In genomic region chr12:111425789-111426460, GRCm38 (mm10) we compare ENCODE assay signal across 9 mouse cellular contexts. TPM values are rescaled to one million over a fixed set of nuclear protein-coding genes. Genes with fewer than 3 reads are reported as not detected.
DNase-seq lines count a peak whose midpoint lies in the region; ATAC-seq and TF ChIP-seq lines count a peak whose summit lies in the region.
"Had no signal": no experiment of that assay in that cellular context is flagged by ENCODE, and none has a peak within 500 bp of the region (broad histone marks: within the 10 kb centered on the region; RNA-seq: fewer than 3 reads in every experiment).

No protein-coding gene starts in this region.

- no peak overlapping the region for H3K27ac ChIP-seq in forebrain, embryonic 13.5 days
- H3K27ac ChIP-seq in liver, postnatal 0 days (ENCODE audit: low read depth), result no peak overlapping the region
- H3K27ac ChIP-seq in neural tube, embryonic 15.5 days (replicated peaks), result no peak overlapping the region
- H3K27ac ChIP-seq: embryonic facial prominence, embryonic 15.5 days had no signal

- no peak for TF ChIP-seq EP300 in liver, postnatal 0 days (IDR thresholded peaks at IDR 0.05; ENCODE audit: low read depth)

- no peak overlapping the region for H3K4me3 ChIP-seq in forebrain, embryonic 13.5 days
- H3K4me3 ChIP-seq in liver, postnatal 0 days (ENCODE audit: low read depth, low read length), result no peak overlapping the region
- peak overlapping the region; percentile 16 for H3K4me3 ChIP-seq in neural tube, embryonic 15.5 days (replicated peaks)
- H3K4me3 ChIP-seq: embryonic facial prominence, embryonic 15.5 days had no signal

- DNase-seq in c-Kit-positive CD71-positive TER-119-negative erythroid progenitor cells, embryonic 14.5 days (ENCODE audit: low read depth), result peak; percentile 73
- peak; percentile 72 for DNase-seq in heart, postnatal 25 days (ENCODE audit: low spot score)
- peak; percentile 85 to 94 for DNase-seq in layer of hippocampus, adult 18-20 months (ENCODE audit: low spot score in 2 of 2)
- peak; percentile 94 for DNase-seq in liver, postnatal 0 days
- peak; percentile 47 to 57 for DNase-seq in thymus, adult 18-20 months

- 19% methylated on average over 29 of the region's 29 CpGs for WGBS in forebrain, embryonic 13.5 days
- WGBS in liver, postnatal 0 days (ENCODE audit: insufficient replicate concordance), result 21% methylated on average over 29 of the region's 29 CpGs
- 18% methylated on average over 29 of the region's 29 CpGs for WGBS in neural tube, embryonic 15.5 days

- peaks cover 94% of the 10 kb centered on the region for H3K27me3 ChIP-seq in forebrain, embryonic 13.5 days
- peaks cover 58% of the 10 kb centered on the region for H3K27me3 ChIP-seq in liver, postnatal 0 days (ENCODE audit: insufficient read depth, low read length)
- peaks cover 89% of the 10 kb centered on the region for H3K27me3 ChIP-seq in neural tube, embryonic 15.5 days (replicated peaks)

- H3K4me1 ChIP-seq in forebrain, embryonic 13.5 days, result peaks cover 44% of the 10 kb centered on the region
- peaks cover 36% of the 10 kb centered on the region for H3K4me1 ChIP-seq in liver, postnatal 0 days (ENCODE audit: insufficient read depth)
- H3K4me1 ChIP-seq in neural tube, embryonic 15.5 days, result peaks cover 58% of the 10 kb centered on the region

- intact Hi-C loops in heart, postnatal 25 days (cut with DNase I), result loop anchor here (1.0 to 2.0 kb wide), 2 partner anchors 33 to 43 kb away; no protein-coding TSS in a partner anchor

- ATAC-seq in CD4-positive, CD25-positive, alpha-beta regulatory T cell, adult 4 months, result peak; percentile 43
- ATAC-seq in forebrain, embryonic 13.5 days, result peak; percentile 60
- peak; percentile 63 for ATAC-seq in liver, postnatal 0 days
- peak; percentile 49; the same call in 1 of the 2 replicates for ATAC-seq in neural tube, embryonic 15.5 days (ENCODE audit: low FRiP score)

- H3K9me3 ChIP-seq in forebrain, embryonic 13.5 days (replicated peaks), result no peaks in the 10 kb centered on the region
- no peaks in the 10 kb centered on the region for H3K9me3 ChIP-seq in liver, postnatal 0 days (ENCODE audit: low read length)
- no peaks in the 10 kb centered on the region for H3K9me3 ChIP-seq in neural tube, embryonic 15.5 days (replicated peaks)
- H3K9me3 ChIP-seq: embryonic facial prominence, embryonic 15.5 days had no signal

- H3K9ac ChIP-seq in forebrain, embryonic 13.5 days, result no peak overlapping the region
- no peak overlapping the region for H3K9ac ChIP-seq in liver, postnatal 0 days (replicated peaks)
- H3K9ac ChIP-seq in neural tube, embryonic 15.5 days (replicated peaks), result no peak overlapping the region
- H3K9ac ChIP-seq: embryonic facial prominence, embryonic 15.5 days had no signal

- H3K36me3 ChIP-seq in forebrain, embryonic 13.5 days (ENCODE audit: poor library complexity, severe bottlenecking), result no peaks in the 10 kb centered on the region
- peaks cover 2% of the 10 kb centered on the region; the same call in 1 of the 2 replicates for H3K36me3 ChIP-seq in liver, postnatal 0 days (replicated peaks; ENCODE audit: insufficient read depth, low read length)
- no peaks in the 10 kb centered on the region for H3K36me3 ChIP-seq in neural tube, embryonic 15.5 days
- H3K36me3 ChIP-seq: embryonic facial prominence, embryonic 15.5 days had no signal

- H3K4me2 ChIP-seq in forebrain, embryonic 13.5 days, result peak overlapping the region; percentile 22
- no peak overlapping the region for H3K4me2 ChIP-seq in liver, postnatal 0 days (ENCODE audit: low read depth, low read length)
- peak overlapping the region; percentile 40 for H3K4me2 ChIP-seq in neural tube, embryonic 15.5 days

- TF ChIP-seq CTCF in liver, postnatal 0 days (IDR thresholded peaks at IDR 0.05; ENCODE audit: low read depth), result peak; percentile 97

RNA-seq across cellular contexts. Expression of gene Exoc3l4, which starts 9.1 kb away (rescaled TPM):
- polyA plus RNA-seq in CD4-positive, CD25-positive, alpha-beta regulatory T cell, adult 4 months (2017; shearing (Covaris generic)), result not detected
- 1.2 and 2.3 TPM in 2 replicates for polyA plus RNA-seq in forebrain, embryonic 13.5 days (2015; fragmentation: Nextera tagmentation; extraction: Ambion mirVana)
- total RNA-seq in heart, postnatal 25 days (2021), result 1 to 10 TPM; 1.2 to 2.9 TPM
- total RNA-seq in layer of hippocampus, adult 18-20 months (2021), result 1 to 10 TPM; 6.1 to 7.1 TPM
- polyA plus RNA-seq in liver, postnatal 0 days (2015; fragmentation: Nextera tagmentation; extraction: Ambion mirVana), result 13.7 TPM in 2 replicates
- polyA plus RNA-seq in neural tube, embryonic 15.5 days (2015; fragmentation: Nextera tagmentation; extraction: Ambion mirVana), result 1.9 and 11.8 TPM in 2 replicates

RNA-seq across cellular contexts. Expression of gene Tnfaip2, which starts 16.3 kb away (rescaled TPM):
- not detected for polyA plus RNA-seq in CD4-positive, CD25-positive, alpha-beta regulatory T cell, adult 4 months (2017; shearing (Covaris generic))
- polyA plus RNA-seq in forebrain, embryonic 13.5 days (2015; fragmentation: Nextera tagmentation; extraction: Ambion mirVana), result 0.60 and 1.2 TPM in 2 replicates
- 10 to 100 TPM; 41.7 to 48.7 TPM for total RNA-seq in heart, postnatal 25 days (2021)
- 1 to 10 TPM in 1 of 2 experiments, under 1 TPM in 1; 0.30 to 1.7 TPM for total RNA-seq in layer of hippocampus, adult 18-20 months (2021)
- polyA plus RNA-seq in liver, postnatal 0 days (2015; fragmentation: Nextera tagmentation; extraction: Ambion mirVana), result 72.0 and 79.5 TPM in 2 replicates
- polyA plus RNA-seq in neural tube, embryonic 15.5 days (2015; fragmentation: Nextera tagmentation; extraction: Ambion mirVana), result 1.00 and 3.3 TPM in 2 replicates

RNA-seq across cellular contexts. Expression of gene Lbhd2, which starts 19.3 kb away (rescaled TPM):
- not detected for polyA plus RNA-seq in CD4-positive, CD25-positive, alpha-beta regulatory T cell, adult 4 months (2017; shearing (Covaris generic))
- polyA plus RNA-seq in forebrain, embryonic 13.5 days (2015; fragmentation: Nextera tagmentation; extraction: Ambion mirVana), result 0.35 and 1.0 TPM in 2 replicates
- not detected for total RNA-seq in heart, postnatal 25 days (2021)
- total RNA-seq in layer of hippocampus, adult 18-20 months (2021), result 1 to 10 TPM in 1 of 2 experiments, under 1 TPM in 1; 0.53 to 1.2 TPM
- polyA plus RNA-seq in liver, postnatal 0 days (2015; fragmentation: Nextera tagmentation; extraction: Ambion mirVana), result 0.22 TPM in 2 replicates
- polyA plus RNA-seq in neural tube, embryonic 15.5 days (2015; fragmentation: Nextera tagmentation; extraction: Ambion mirVana), result 1.4 and 2.8 TPM in 2 replicates

RNA-seq across cellular contexts. Expression of gene Cdc42bpb, which starts 48.4 kb away (rescaled TPM):
- polyA plus RNA-seq in CD4-positive, CD25-positive, alpha-beta regulatory T cell, adult 4 months (2017; shearing (Covaris generic)), result under 1 TPM; 0.32 to 0.43 TPM
- polyA plus RNA-seq in forebrain, embryonic 13.5 days (2015; fragmentation: Nextera tagmentation; extraction: Ambion mirVana), result 25.1 and 34.0 TPM in 2 replicates
- 10 to 100 TPM; 57.5 to 60.2 TPM for total RNA-seq in heart, postnatal 25 days (2021)
- total RNA-seq in layer of hippocampus, adult 18-20 months (2021), result 100 to 1,000 TPM; 119 to 124 TPM
- 8.0 and 8.6 TPM in 2 replicates for polyA plus RNA-seq in liver, postnatal 0 days (2015; fragmentation: Nextera tagmentation; extraction: Ambion mirVana)
- polyA plus RNA-seq in neural tube, embryonic 15.5 days (2015; fragmentation: Nextera tagmentation; extraction: Ambion mirVana), result 30.2 and 33.7 TPM in 2 replicates

RNA-seq across cellular contexts. Expression of gene Gm266, which starts 59.7 kb away (rescaled TPM):
- not detected for polyA plus RNA-seq in CD4-positive, CD25-positive, alpha-beta regulatory T cell, adult 4 months (2017; shearing (Covaris generic))
- 0.40 and 1.0 TPM in 2 replicates for polyA plus RNA-seq in forebrain, embryonic 13.5 days (2015; fragmentation: Nextera tagmentation; extraction: Ambion mirVana)
- under 1 TPM; 0.36 to 0.75 TPM for total RNA-seq in heart, postnatal 25 days (2021)
- total RNA-seq in layer of hippocampus, adult 18-20 months (2021), result 1 to 10 TPM; 3.7 to 3.9 TPM
- 0.49 and 0.54 TPM in 2 replicates for polyA plus RNA-seq in liver, postnatal 0 days (2015; fragmentation: Nextera tagmentation; extraction: Ambion mirVana)
- polyA plus RNA-seq in neural tube, embryonic 15.5 days (2015; fragmentation: Nextera tagmentation; extraction: Ambion mirVana), result 2.9 and 12.0 TPM in 2 replicates

Comparison
In these comparisons a context has a peak if more than half of its experiments do, and no peak if none do; other contexts are left out.
1. RNA of gene Tnfaip2, which starts 16.3 kb away (polyA plus RNA-seq): 72.0 to 79.5 TPM in liver, postnatal 0 days; 0.60 to 1.2 TPM in forebrain, embryonic 13.5 days, 1.00 to 3.3 TPM in neural tube, embryonic 15.5 days and not detected in CD4-positive, CD25-positive, alpha-beta regulatory T cell, adult 4 months; every median in the first group is over 10 times any median in the second.
2. Peak in every context shown above with its lines, with median percentiles within 50 percentile points of each other: ATAC-seq and DNase-seq.